Mouse (Mus musculus) embryonic fibroblast, embryonic 13.5 days (primary cell): ENCODE results near the gene Sgf29. TPM values are rescaled to one million over a fixed set of nuclear protein-coding genes. Genes with fewer than 3 reads are reported as not detected.

Source experiments
- H3K27ac ChIP-seq: 2 replicates; pipeline ENCODE4 v1.5.1; 2012; ENCODE audit warnings: low read length, control low read depth, inconsistent platforms; ENCODE audit not compliant: insufficient read depth
- H3K4me1 ChIP-seq: 2 replicates; pipeline ENCODE4 v1.6.1; 2011; ENCODE audit warnings: low read length; ENCODE audit not compliant: control insufficient read depth, insufficient read depth
- H3K4me3 ChIP-seq: 2 replicates; pipeline ENCODE4 v1.5.1; 2011; ENCODE audit warnings: mild to moderate bottlenecking, control low read depth, low read length; ENCODE audit not compliant: insufficient read depth
- CTCF ChIP-seq: IDR thresholded peaks from 2 replicates; pipeline ENCODE4 v1.5.1; 2011; ENCODE audit warnings: mild to moderate bottlenecking, control low read depth, low read length, moderate library complexity, borderline replicate concordance; ENCODE audit not compliant: insufficient read depth
- POLR2A ChIP-seq: IDR thresholded peaks from 2 replicates; pipeline ENCODE4 v1.6.1; 2011; ENCODE audit warnings: low read depth, mild to moderate bottlenecking, control low read depth, low read length, moderate library complexity
- polyA plus RNA-seq: library from polyadenylated mRNA; stranded (reverse); fragments of >200 nt; gene quantifications from 2 replicates; pipeline ENCODE4 v1.2.4, GENCODE M21; 2011; ENCODE audit warnings: low read depth; ENCODE audit not compliant: missing spikeins, insufficient read length

Gene Sgf29
- polyA plus RNA-seq, 1 experiment: 30.3 TPM

GRCm38 (mm10) chr7:126623381-126623780 is 25.7 kb upstream of the Sgf29 start:
- no peak overlapping the region for H3K4me3 ChIP-seq

GRCm38 (mm10) chr7:126624774-126625173 is 24.3 kb upstream of the Sgf29 start:
- H3K27ac ChIP-seq: peak overlapping the region; percentile 45
- peaks cover 23% of the 10 kb centered on the region for H3K4me1 ChIP-seq
- H3K4me3 ChIP-seq: peak overlapping the region; percentile 58
- no peak for TF ChIP-seq CTCF

More at GRCm38 (mm10) chr7:126623381-126623780, 25.7 kb upstream of the Sgf29 start:
- Histone ChIP-seq H3K4me1 (peaks cover 11% of the 10 kb centered on the region), H3K27ac (no peak overlapping the region)
- TF ChIP-seq CTCF (no peak), POLR2A (peak; percentile 30; the same call in 1 of the 2 replicates)

- Histone ChIP-seq H3K4me3 (peak overlapping the region; percentile 58), H3K27ac (peak overlapping the region; percentile 80), H3K4me1 (peaks cover 23% of the 10 kb centered on the region)
- peak; percentile 99 for TF ChIP-seq POLR2A
- TF ChIP-seq CTCF: no peak
Measured at GRCm38 (mm10) chr7:126625369-126625768, 23.7 kb upstream of the Sgf29 start.

- Histone ChIP-seq H3K4me3 (no peak overlapping the region), H3K27ac (peak overlapping the region; percentile 80), H3K4me1 (peaks cover 27% of the 10 kb centered on the region)
- no peak for TF ChIP-seq POLR2A
- no peak for TF ChIP-seq CTCF
Measured at GRCm38 (mm10) chr7:126625807-126626600, 23.1 kb upstream of the Sgf29 start.

- no peak for TF ChIP-seq CTCF
- no peak for TF ChIP-seq POLR2A
- H3K4me1 ChIP-seq: peaks cover 27% of the 10 kb centered on the region
- H3K27ac ChIP-seq: peak overlapping the region; percentile 75
- no peak overlapping the region for H3K4me3 ChIP-seq
Measured at GRCm38 (mm10) chr7:126628111-126628510, 21.0 kb upstream of the Sgf29 start.

GRCm38 (mm10) chr7:126629915-126630314 is 19.2 kb upstream of the Sgf29 start:
- Histone ChIP-seq H3K27ac (peak overlapping the region; percentile 55; the same call in 1 of the 2 replicates), H3K4me1 (peaks cover 27% of the 10 kb centered on the region), H3K4me3 (no peak overlapping the region)
- TF ChIP-seq CTCF: no peak
- TF ChIP-seq POLR2A: no peak

- Histone ChIP-seq H3K27ac (peak within 1 kb of the TSS; percentile 55), H3K4me1 (peaks cover 24% of the 10 kb centered on the region), H3K4me3 (no peak within 1 kb of the TSS)
- no peak for TF ChIP-seq POLR2A
Measured at GRCm38 (mm10) chr7:126630824-126631518, 18.1 kb upstream of the Sgf29 start, which contains the start of gene Nupr1. Gene Nupr1 (minus strand): TSS chr7:126630861.

- Histone ChIP-seq H3K4me1 (peaks cover 22% of the 10 kb centered on the region), H3K4me3 (no peak overlapping the region), H3K27ac (no peak overlapping the region)
- TF ChIP-seq POLR2A: no peak
- TF ChIP-seq CTCF: no peak
Measured at GRCm38 (mm10) chr7:126632478-126632877, 16.6 kb upstream of the Sgf29 start.

- Histone ChIP-seq H3K4me1 (peaks cover 7% of the 10 kb centered on the region; the same call in 1 of the 2 replicates), H3K27ac (no peak overlapping the region), H3K4me3 (no peak overlapping the region)
- TF ChIP-seq POLR2A (no peak), CTCF (no peak)
Measured at GRCm38 (mm10) chr7:126635375-126635774, 13.7 kb upstream of the Sgf29 start.
